Mouse (Mus musculus) monocyte, adult 5-6 weeks (primary cell): ENCODE measurements around the gene Atp2b1. TPM values are rescaled to one million over a fixed set of nuclear protein-coding genes. Genes with fewer than 3 reads are reported as not detected.
A peak's percentile ranks its signal among the peaks of the same experiment; 100 is the strongest.

Experiments used
- ATAC-seq: fragments of 153-309, 156-312 bp; replicated peaks from 2 replicates; pipeline ENCODE4 v1.8.0; 2017; ENCODE audit warnings: mild to moderate bottlenecking; ENCODE audit not compliant: low TSS enrichment, insufficient number of reproducible peaks, severe bottlenecking, poor library complexity, low FRiP score
- total RNA-seq: library from RNA; stranded (forward); fragments of 200-1000, 200-491, 200-594 nt; gene quantifications from 3 replicates; pipeline ENCODE4 v1.2.3, GENCODE M21; 2017

Gene Atp2b1
- total RNA-seq, 1 experiment from 2014 or later = 212 TPM

GRCm38 (mm10) chr10:98954230-98954993 is 40.2 kb downstream of the Atp2b1 start:
- peak; percentile 67 for ATAC-seq

- ATAC-seq = no peak
Observed at GRCm38 (mm10) chr10:98956124-98956523, 41.9 kb downstream of the Atp2b1 start.

GRCm38 (mm10) chr10:98958752-98959151 is 44.5 kb downstream of the Atp2b1 start:
- peak; percentile 38; the same call in 1 of the 2 replicates for ATAC-seq

- ATAC-seq = no peak
Observed at GRCm38 (mm10) chr10:98959385-98959784, 45.2 kb downstream of the Atp2b1 start.

GRCm38 (mm10) chr10:98960911-98961310 is 46.7 kb downstream of the Atp2b1 start:
- no peak for ATAC-seq

GRCm38 (mm10) chr10:98962092-98962491 is 47.9 kb downstream of the Atp2b1 start:
- ATAC-seq = no peak

- ATAC-seq = peak; percentile 60
Observed at GRCm38 (mm10) chr10:98966407-98967215, 52.4 kb downstream of the Atp2b1 start.

GRCm38 (mm10) chr10:98967240-98967891 is 53.2 kb downstream of the Atp2b1 start:
- ATAC-seq = no peak

GRCm38 (mm10) chr10:98970917-98971316 is 56.7 kb downstream of the Atp2b1 start:
- no peak for ATAC-seq

- ATAC-seq = no peak
Observed at GRCm38 (mm10) chr10:98972359-98972758, 58.2 kb downstream of the Atp2b1 start.

GRCm38 (mm10) chr10:98972912-98973605 is 58.9 kb downstream of the Atp2b1 start:
- ATAC-seq = no peak

- no peak for ATAC-seq
Observed at GRCm38 (mm10) chr10:98974645-98975044, 60.4 kb downstream of the Atp2b1 start.

- no peak for ATAC-seq
Observed at GRCm38 (mm10) chr10:98975611-98976010, 61.4 kb downstream of the Atp2b1 start.

- ATAC-seq = no peak
Observed at GRCm38 (mm10) chr10:98976877-98977494, 62.8 kb downstream of the Atp2b1 start.

GRCm38 (mm10) chr10:98978766-98979165 is 64.6 kb downstream of the Atp2b1 start:
- ATAC-seq = no peak

GRCm38 (mm10) chr10:98979296-98979695 is 65.1 kb downstream of the Atp2b1 start:
- ATAC-seq = no peak

GRCm38 (mm10) chr10:98979951-98980350 is 65.7 kb downstream of the Atp2b1 start:
- no peak for ATAC-seq

- ATAC-seq = no peak
Observed at GRCm38 (mm10) chr10:98991964-98992363, 77.8 kb downstream of the Atp2b1 start.
